Mouse (Mus musculus) spleen, adult 2 months (tissue): Measurements from ENCODE around the gene Pbld2.

Experiments
- CTCF ChIP-seq: fragments of 200-500 bp; IDR thresholded peaks from 2 replicates; pipeline ENCODE4 v1.5.1; 2011; ENCODE audit warnings: mild to moderate bottlenecking, inconsistent platforms; ENCODE audit not compliant: insufficient read depth, insufficient read length, insufficient replicate concordance; ENCODE audit errors: extremely low read depth
- POLR2A ChIP-seq: fragments of 200-500 bp; IDR thresholded peaks from 2 replicates; pipeline ENCODE4 v1.6.1; 2011; ENCODE audit warnings: low read depth, low read length, inconsistent platforms

GRCm38 (mm10) chr10:63013476-63013875 lies 10.6 kb upstream of the Pbld2 start:
- TF ChIP-seq CTCF (no peak), POLR2A (no peak)
